Mouse (Mus musculus): ENCODE results near the gene Ntpcr. TPM values are rescaled to one million over a fixed set of nuclear protein-coding genes. Genes with fewer than 3 reads are reported as not detected.

Ntpcr gene
- total RNA-seq, 1 experiment from 2014 or later = 17.3 TPM

Other genes with a start within 250 kb of the Ntpcr start
- 14.4 to 15.8 TPM (median 15.8 TPM) in 3 replicates for gene Sipa1l2, start 160.2 kb upstream of the Ntpcr start, total RNA-seq (2017)
- gene Map10, start 60.1 kb upstream of the Ntpcr start, total RNA-seq (2017) = 1.5 to 3.0 TPM (median 2.5 TPM) in 3 replicates
- not detected in 3 replicates for gene Pcnx2, start 168.4 kb downstream of the Ntpcr start, total RNA-seq (2017)
- not detected in 3 replicates for gene Map3k21, start 180.5 kb downstream of the Ntpcr start, total RNA-seq (2017)